Mouse (Mus musculus) small intestine, adult 2 months (tissue): ENCODE results near the gene Gm12887. TPM values are rescaled to one million over a fixed set of nuclear protein-coding genes. Genes with fewer than 3 reads are reported as not detected.

ENCODE experiments used
- H3K27ac ChIP-seq: fragments of 200-500 bp; 2 replicates; pipeline ENCODE4 v1.5.1; 2012; ENCODE audit warnings: low read depth, low read length, control low read depth, inconsistent platforms; ENCODE audit not compliant: insufficient read depth
- H3K27me3 ChIP-seq: fragments of 200-500 bp; 2 replicates; pipeline ENCODE4 v1.6.1; 2012; ENCODE audit warnings: mild to moderate bottlenecking, moderate library complexity, low read length, inconsistent platforms; ENCODE audit not compliant: control insufficient read depth, insufficient read depth
- H3K36me3 ChIP-seq: fragments of 200-500 bp; 2 replicates; pipeline ENCODE4 v1.6.1; 2012; ENCODE audit warnings: mild to moderate bottlenecking, low read length, control low read depth, inconsistent platforms; ENCODE audit not compliant: control insufficient read depth, insufficient read depth
- H3K4me1 ChIP-seq: fragments of 200-500 bp; 2 replicates; pipeline ENCODE4 v1.6.1; 2012; ENCODE audit warnings: low read length, inconsistent platforms, mixed read lengths; ENCODE audit not compliant: control insufficient read depth, insufficient read depth, insufficient read length
- H3K4me3 ChIP-seq: fragments of 200-500 bp; 2 replicates; pipeline ENCODE4 v1.5.1; 2012; ENCODE audit warnings: low read depth, mild to moderate bottlenecking, control low read depth, inconsistent platforms, low read length, moderate library complexity
- CTCF ChIP-seq: fragments of 200-500 bp; IDR thresholded peaks from 2 replicates; pipeline ENCODE4 v1.5.1; 2012; ENCODE audit warnings: low read depth, mild to moderate bottlenecking, control low read depth, inconsistent platforms, low read length, moderate library complexity, mixed read lengths; ENCODE audit not compliant: insufficient replicate concordance, insufficient read length; ENCODE audit errors: extremely low read depth
- POLR2A ChIP-seq: fragments of 200-500 bp; IDR thresholded peaks from 2 replicates; pipeline ENCODE4 v1.6.1; 2012; ENCODE audit warnings: low read depth, mild to moderate bottlenecking, control low read depth, inconsistent platforms, low read length, moderate library complexity
- WGBS: fragments of 180-500 bp; shearing (Covaris S2); methylation state at CpG from one replicate; pipeline ENCODE4 v1.1.7; 2018; 5-methylcytosine and 5-hydroxymethylcytosine counted together
- polyA plus RNA-seq: library from polyadenylated mRNA; depleted of rRNA; stranded (reverse); fragments of >200 nt; gene quantifications from 2 replicates; pipeline ENCODE4 v1.2.3, GENCODE M21; 2012; rRNA removed

Gene Gm12887
- polyA plus RNA-seq, result not detected in 2 replicates

DNA sequence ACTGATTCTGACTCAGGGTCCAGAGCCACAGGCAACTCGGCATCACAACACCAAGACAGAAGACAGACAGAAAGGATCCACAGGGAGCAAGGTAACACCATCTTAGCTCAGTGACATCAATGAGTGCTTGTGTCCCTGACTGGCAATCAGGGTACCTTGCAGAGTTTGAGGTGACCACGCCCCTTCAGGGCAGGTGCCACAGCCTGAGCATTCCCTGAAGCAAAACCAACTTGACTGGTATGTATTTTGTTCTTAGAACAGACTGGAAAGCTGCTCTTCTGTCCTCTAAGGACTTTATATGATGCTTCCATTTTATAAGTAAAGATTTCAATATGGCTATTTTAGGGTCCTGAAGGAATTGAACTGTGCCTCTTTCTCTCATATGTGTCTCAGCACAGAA lies at the start of gene Gm12887:
Gm12887 (minus strand) TSS at position 101 of the 400 bp plus-strand sequence.
- WGBS, result 34% methylated on average over 2 of the region's 2 CpGs
- H3K4me3 ChIP-seq, result no peak within 1 kb of the TSS
- no peak within 1 kb of the TSS for H3K27ac ChIP-seq
- H3K4me1 ChIP-seq, result no peaks in the 10 kb centered on the region
- TF ChIP-seq CTCF (no peak), POLR2A (no peak)
- H3K36me3 ChIP-seq, result no peaks in the 10 kb centered on the region
- no peaks in the 10 kb centered on the region for H3K27me3 ChIP-seq

DNA sequence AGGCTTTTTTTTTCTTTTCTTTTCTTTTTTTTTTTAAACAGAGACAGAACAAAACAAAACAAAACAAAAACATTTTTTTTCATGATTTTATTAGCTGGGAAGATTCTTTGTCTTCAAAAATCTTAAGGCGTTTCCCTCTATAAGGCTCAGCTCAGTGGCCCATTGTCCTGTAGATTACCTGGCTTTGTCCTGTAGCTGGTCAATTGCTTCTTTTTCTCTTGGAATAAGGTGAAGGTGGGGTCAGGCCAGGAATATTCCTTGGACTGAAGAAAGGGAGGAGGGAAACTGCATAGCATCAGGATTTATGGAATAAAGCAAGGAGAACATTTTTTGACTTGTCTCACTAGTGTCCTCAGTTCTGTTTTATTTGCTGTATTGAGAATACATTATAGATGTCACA lies 35.1 kb upstream of the Gm12887 start:
- Histone ChIP-seq H3K4me3 (no peak overlapping the region), H3K36me3 (no peaks in the 10 kb centered on the region), H3K27me3 (no peaks in the 10 kb centered on the region), H3K27ac (no peak overlapping the region), H3K4me1 (no peaks in the 10 kb centered on the region)
- 82% methylated on average over 1 of the region's 1 CpGs for WGBS
- TF ChIP-seq POLR2A (no peak), CTCF (no peak)

Other genes with a start within 250 kb of the Gm12887 start
- not detected in 2 replicates for gene Gm12886, start 199.0 kb downstream of the Gm12887 start, polyA plus RNA-seq